In the genomic region with DNA sequence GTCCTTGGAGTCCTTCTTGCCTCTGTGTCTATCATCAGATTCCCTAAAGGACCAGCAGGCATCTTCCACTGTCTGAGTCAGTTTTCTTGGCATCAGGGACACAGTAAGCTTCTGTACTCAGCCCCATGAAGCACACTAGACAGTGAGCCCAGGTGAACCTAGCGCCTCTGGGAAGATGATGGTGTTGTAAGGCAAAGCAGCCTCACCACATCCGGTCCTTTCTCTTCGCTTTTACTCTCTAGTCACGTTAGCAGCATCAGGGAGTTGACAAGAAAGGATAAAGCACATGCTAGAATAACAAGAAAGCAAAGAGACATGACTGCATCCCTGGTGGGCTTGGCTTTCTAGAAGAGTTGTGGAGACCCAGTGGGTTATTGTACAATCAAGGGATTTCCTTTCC, we compare ENCODE assay signal across 19 mouse cellular contexts. TPM values are rescaled to one million over a fixed set of nuclear protein-coding genes. Genes with fewer than 3 reads are reported as not detected.
DNase-seq lines count a peak whose midpoint lies in the region; ATAC-seq lines count a peak whose summit lies in the region.
"Had no signal": no experiment of that assay in that cellular context is flagged by ENCODE, and none has a peak within 500 bp of the region (broad histone marks: within the 10 kb centered on the region; RNA-seq: fewer than 3 reads in every experiment).

No protein-coding gene starts in this region.

- no peak overlapping the region for H3K4me2 ChIP-seq in forebrain, embryonic 13.5 days
- H3K4me2 ChIP-seq: embryonic facial prominence, embryonic 13.5 days; forebrain, embryonic 12.5 days; heart, embryonic 13.5 days; hindbrain, embryonic 15.5 days; intestine, embryonic 15.5 days had no signal

- no peak overlapping the region for H3K27ac ChIP-seq in forebrain, embryonic 13.5 days
- H3K27ac ChIP-seq: embryonic facial prominence, embryonic 13.5 days; forebrain, embryonic 12.5 days; gastrocnemius, adult 2 months; heart, embryonic 13.5 days; hindbrain, embryonic 15.5 days; intestine, embryonic 15.5 days had no signal

- no peaks in the 10 kb centered on the region for H3K27me3 ChIP-seq in forebrain, embryonic 13.5 days
- H3K27me3 ChIP-seq: embryonic facial prominence, embryonic 13.5 days; forebrain, embryonic 12.5 days; heart, embryonic 13.5 days; hindbrain, embryonic 15.5 days; intestine, embryonic 15.5 days had no signal

- no peaks in the 10 kb centered on the region; the same call in 1 of the 2 replicates for H3K4me1 ChIP-seq in forebrain, embryonic 13.5 days
- H3K4me1 ChIP-seq: embryonic facial prominence, embryonic 13.5 days; forebrain, embryonic 12.5 days; hindbrain, embryonic 15.5 days; intestine, embryonic 15.5 days had no signal

- 92% methylated on average over 4 of the region's 4 CpGs for WGBS in forebrain, embryonic 13.5 days

- peaks cover 94% of the 10 kb centered on the region for H3K36me3 ChIP-seq in forebrain, embryonic 13.5 days (ENCODE audit: poor library complexity, severe bottlenecking)

- H3K9me3 ChIP-seq in forebrain, embryonic 13.5 days (replicated peaks), result no peaks in the 10 kb centered on the region
- H3K9me3 ChIP-seq: embryonic facial prominence, embryonic 13.5 days; forebrain, embryonic 12.5 days; heart, embryonic 13.5 days; hindbrain, embryonic 15.5 days; intestine, embryonic 15.5 days had no signal

- no peak overlapping the region for H3K9ac ChIP-seq in forebrain, embryonic 13.5 days
- H3K9ac ChIP-seq: embryonic facial prominence, embryonic 13.5 days; forebrain, embryonic 12.5 days; heart, embryonic 13.5 days; hindbrain, embryonic 15.5 days; intestine, embryonic 15.5 days had no signal

- peak; percentile 48 for ATAC-seq in CD4-positive, CD25-positive, alpha-beta regulatory T cell, adult 4 months
- no peak for ATAC-seq in forebrain, embryonic 13.5 days
- ATAC-seq: intestine, embryonic 15.5 days had no signal

- DNase-seq in CD4-positive, CD25-positive, alpha-beta regulatory T cell, adult 2 months (ENCODE audit: low read depth, low spot score), result peak; percentile 43
- DNase-seq in induced T-regulatory cell, adult 2 months (ENCODE audit: low read depth), result peak; percentile 52
- DNase-seq in naive thymus-derived CD4-positive, alpha-beta T cell, adult 2 months (ENCODE audit: low read depth), result peak; percentile 42
- no peak for DNase-seq in urinary bladder, postnatal 4 days (ENCODE audit: low spot score in 2 of 2)
- DNase-seq: adrenal gland, adult 2 months; adrenal gland, postnatal 25 days; cerebellum, adult 8-10 months; cerebellum, postnatal 14 days; gastrocnemius, adult 2 months; gastrocnemius, postnatal 25 days; heart, postnatal 36 days had no signal

- no peak overlapping the region for H3K4me3 ChIP-seq in forebrain, embryonic 13.5 days
- H3K4me3 ChIP-seq: embryonic facial prominence, embryonic 13.5 days; forebrain, embryonic 12.5 days; gastrocnemius, adult 2 months; heart, embryonic 13.5 days; hindbrain, embryonic 15.5 days; intestine, embryonic 15.5 days had no signal

RNA-seq across cellular contexts. Expression of gene Lpcat1, which starts 26.2 kb away (rescaled TPM):
- polyA plus RNA-seq in CD4-positive, CD25-positive, alpha-beta regulatory T cell, adult 4 months (2017; shearing (Covaris generic)), result 10 to 100 TPM; 29.0 to 34.0 TPM
- 48.5 and 52.3 TPM in 2 replicates for polyA plus RNA-seq in forebrain, embryonic 13.5 days (2015; fragmentation: Nextera tagmentation; extraction: Ambion mirVana)

RNA-seq across cellular contexts. Expression of gene Slc6a3, which starts 43.4 kb away (rescaled TPM):
- polyA plus RNA-seq in CD4-positive, CD25-positive, alpha-beta regulatory T cell, adult 4 months (2017; shearing (Covaris generic)), result not detected
- polyA plus RNA-seq in forebrain, embryonic 13.5 days (2015; fragmentation: Nextera tagmentation; extraction: Ambion mirVana), result 0.04 and 0.11 TPM in 2 replicates
- polyA plus RNA-seq: heart, embryonic 13.5 days; heart, postnatal 0 days had no signal

Comparison
In these comparisons a context has a peak if more than half of its experiments do, and no peak if none do; other contexts are left out.
1. DNase-seq: peak in CD4-positive, CD25-positive, alpha-beta regulatory T cell, adult 2 months (single experiment), induced T-regulatory cell, adult 2 months (single experiment) and naive thymus-derived CD4-positive, alpha-beta T cell, adult 2 months (single experiment); none in urinary bladder, postnatal 4 days (0 of 2).